Mouse (Mus musculus) testis, postnatal 10 days (tissue): ENCODE results near the gene Ddc.

Source experiments
- DNase-seq: peaks from one replicate; pipeline ENCODE4 v3.0.0; 2021; ENCODE audit warnings: low spot score

Ddc gene

GRCm38 (mm10) chr11:11905518-11905917 is 7.6 kb upstream of the Ddc start:
- no peak for DNase-seq

DNA sequence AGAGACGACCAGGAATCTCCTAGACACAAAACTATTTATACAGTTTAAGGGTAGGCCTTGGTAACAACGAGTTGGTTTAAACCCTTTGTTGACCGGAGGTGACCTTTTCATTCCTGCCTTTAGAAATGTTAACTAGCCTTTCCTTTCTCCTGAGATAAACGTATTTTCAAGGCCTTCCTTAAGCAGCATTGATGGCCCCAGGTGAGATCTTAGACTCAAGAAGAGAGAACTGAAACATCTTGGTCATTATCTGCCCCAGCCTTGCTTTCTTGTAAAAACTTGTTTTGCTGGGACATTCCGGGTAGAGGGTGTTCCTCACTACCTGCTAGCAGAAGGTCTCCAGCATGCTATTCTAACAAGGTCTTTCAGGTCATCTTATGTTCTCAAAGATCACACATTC is 7.1 kb upstream of the Ddc start:
- no peak for DNase-seq

DNA sequence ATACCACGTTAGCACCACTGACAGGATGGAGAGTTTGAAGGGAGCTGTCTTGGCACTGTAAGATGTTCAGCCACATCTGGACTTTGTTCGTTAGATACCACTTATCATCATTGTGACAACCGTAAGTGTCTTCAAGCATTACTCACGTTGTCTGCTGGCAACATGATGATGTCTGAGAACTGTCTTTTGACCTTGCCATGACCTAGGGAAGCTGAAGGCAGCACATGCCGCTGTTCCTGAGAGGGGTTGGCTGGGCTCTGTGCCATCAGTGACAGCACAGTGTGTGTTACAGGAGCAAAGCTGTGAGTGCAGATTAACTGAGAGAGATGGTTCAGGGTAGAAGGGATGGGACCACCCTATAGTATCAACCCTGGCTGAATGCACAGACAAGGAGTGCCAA is 3.6 kb upstream of the Ddc start:
- DNase-seq, result no peak

DNA sequence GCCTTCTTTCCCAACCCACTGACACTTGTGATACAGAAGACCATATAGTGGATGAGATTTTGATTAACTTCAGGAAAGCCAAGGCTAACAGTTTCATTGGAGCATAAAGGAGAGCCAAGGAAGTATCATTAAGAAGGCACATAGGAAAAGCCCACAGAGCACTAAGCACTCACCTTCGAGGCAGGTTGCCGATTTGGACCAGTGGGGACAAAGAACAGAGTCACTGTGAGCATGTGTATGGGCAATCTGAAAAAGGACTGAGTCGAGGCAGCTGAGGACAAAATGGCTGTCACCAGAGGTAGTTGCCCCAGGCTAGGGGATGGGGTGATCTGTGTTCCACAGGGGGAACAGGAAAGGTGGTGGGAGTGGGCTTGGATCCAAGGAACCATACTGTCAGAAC is 552 bp upstream of the Ddc start:
- DNase-seq, result no peak

- DNase-seq, result no peak
Observed at GRCm38 (mm10) chr11:11895479-11895878, 2.5 kb downstream of the Ddc start.

DNA sequence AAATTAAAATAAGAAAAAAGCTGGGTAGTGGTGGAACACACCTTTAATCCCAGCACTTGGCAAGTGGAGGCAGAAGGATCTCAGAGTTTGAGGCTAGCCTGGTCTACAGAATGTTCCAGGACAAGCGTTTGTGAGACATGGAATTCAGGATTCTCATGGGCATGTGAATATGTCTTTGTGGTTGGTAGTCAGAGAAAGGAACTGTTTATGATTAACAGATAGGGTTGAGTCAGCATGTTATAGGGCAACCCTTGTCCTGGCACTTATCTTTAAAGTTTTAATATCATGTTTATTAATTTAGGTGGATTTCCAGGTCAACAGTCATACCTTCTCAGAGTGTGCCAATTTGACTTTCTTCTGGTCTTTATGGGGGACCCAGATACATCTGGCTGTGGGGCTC is 4.2 kb downstream of the Ddc start:
- no peak for DNase-seq

- DNase-seq, result no peak
Observed at GRCm38 (mm10) chr11:11892993-11893602, 4.8 kb downstream of the Ddc start.

GRCm38 (mm10) chr11:11891832-11892231 is 6.1 kb downstream of the Ddc start:
- no peak for DNase-seq

GRCm38 (mm10) chr11:11890139-11890741 is 7.7 kb downstream of the Ddc start:
- no peak for DNase-seq

GRCm38 (mm10) chr11:11888727-11889126 is 9.2 kb downstream of the Ddc start:
- no peak for DNase-seq

DNA sequence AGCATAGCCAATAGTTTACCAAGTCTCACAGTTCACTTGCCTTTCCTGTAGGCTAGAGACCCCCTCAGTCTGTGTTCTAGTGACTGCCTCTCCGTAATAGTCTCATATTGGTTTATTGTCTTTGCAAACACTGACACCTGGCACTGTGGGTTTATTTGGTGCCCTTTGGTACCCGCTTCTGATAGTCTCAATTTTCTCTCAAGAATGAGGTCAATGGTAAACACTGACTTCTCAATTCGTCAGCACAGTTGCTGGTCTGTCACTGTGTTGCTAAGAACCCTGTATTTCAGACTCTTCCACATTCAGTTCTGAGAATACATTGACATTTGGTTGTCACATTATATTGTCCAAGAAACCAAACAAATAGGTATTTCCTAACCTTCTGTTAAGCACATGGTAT is 9.9 kb downstream of the Ddc start:
- DNase-seq, result no peak

GRCm38 (mm10) chr11:11886403-11886998 is 11.4 kb downstream of the Ddc start:
- no peak for DNase-seq

- no peak for DNase-seq
Observed at GRCm38 (mm10) chr11:11885921-11886320, 12.0 kb downstream of the Ddc start.

GRCm38 (mm10) chr11:11885246-11885643 is 12.7 kb downstream of the Ddc start:
- DNase-seq, result no peak

GRCm38 (mm10) chr11:11884533-11885245 is 13.3 kb downstream of the Ddc start:
- no peak for DNase-seq

GRCm38 (mm10) chr11:11881783-11882155 is 16.2 kb downstream of the Ddc start:
- DNase-seq, result no peak

DNA sequence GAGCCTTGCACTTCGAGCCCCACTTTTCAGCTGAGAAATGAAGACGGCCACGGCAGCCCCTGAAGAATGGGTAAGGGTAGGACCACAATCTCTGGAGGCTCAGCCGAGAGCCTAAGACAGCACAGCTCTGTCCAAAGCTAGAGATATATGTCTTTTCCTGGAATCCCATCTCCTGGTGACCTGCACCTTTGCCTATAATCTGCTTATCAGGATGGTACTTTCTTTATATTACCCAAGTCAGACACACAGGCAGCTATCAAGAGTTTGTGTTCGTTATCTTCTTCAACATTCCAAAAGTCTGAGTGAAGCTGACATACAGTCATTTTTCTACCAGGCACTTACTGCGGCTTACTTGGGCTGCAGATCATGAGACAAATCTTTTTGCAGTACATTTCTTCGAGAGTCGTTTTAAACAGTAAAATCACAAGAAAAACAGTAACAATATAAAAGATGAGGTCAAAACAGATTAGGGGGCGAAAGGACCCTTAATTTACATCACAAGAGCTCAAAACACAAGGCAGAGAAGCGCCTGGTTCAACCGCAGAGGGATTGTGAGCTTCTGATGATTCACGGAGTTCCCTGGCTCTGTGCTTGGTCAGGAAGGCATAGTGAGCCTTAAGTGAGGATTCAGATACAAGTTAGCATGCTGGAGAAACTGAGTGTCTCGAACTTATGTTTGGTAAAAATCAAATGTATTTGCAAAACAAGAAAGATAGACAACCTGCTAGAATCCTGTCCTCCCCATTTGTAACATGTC is 16.7 kb downstream of the Ddc start:
- no peak for DNase-seq

GRCm38 (mm10) chr11:11880351-11880750 is 17.6 kb downstream of the Ddc start:
- DNase-seq, result no peak

- DNase-seq, result no peak
Observed at GRCm38 (mm10) chr11:11879699-11880002, 18.3 kb downstream of the Ddc start.

DNA sequence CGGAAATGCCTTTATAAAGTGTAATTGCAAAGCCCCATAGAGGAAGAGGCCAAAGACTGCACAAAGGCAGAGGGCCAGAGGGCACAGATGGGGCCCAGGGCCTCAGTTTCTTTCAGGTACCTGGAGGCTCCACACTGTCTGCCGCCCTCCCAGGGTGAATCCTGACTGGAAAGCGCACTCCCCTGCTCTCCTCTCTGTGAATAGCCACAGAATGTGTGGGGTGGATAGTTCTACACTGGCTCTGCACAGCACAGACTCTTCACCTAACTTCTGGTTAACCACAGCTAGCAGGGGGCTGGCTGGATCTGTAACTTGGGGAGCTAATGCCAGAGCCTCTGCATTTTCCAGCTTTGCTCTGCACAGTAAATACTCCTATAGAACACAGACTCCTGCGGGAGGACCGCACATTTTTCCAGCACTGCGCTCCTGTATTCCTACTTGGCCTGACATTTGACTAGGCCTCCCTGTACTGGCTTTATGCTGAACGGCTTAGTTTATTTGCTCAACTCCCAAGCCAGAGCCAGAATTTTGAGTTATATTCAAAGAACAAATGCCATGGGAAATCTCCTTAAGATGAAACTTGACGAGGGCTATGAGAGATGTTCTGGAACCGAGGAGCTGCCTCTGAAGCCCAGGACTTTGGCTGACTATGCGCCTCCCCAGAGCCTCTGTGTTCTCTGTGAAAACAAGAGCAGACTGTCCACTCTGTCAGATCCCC is 18.8 kb downstream of the Ddc start:
- no peak for DNase-seq

DNA sequence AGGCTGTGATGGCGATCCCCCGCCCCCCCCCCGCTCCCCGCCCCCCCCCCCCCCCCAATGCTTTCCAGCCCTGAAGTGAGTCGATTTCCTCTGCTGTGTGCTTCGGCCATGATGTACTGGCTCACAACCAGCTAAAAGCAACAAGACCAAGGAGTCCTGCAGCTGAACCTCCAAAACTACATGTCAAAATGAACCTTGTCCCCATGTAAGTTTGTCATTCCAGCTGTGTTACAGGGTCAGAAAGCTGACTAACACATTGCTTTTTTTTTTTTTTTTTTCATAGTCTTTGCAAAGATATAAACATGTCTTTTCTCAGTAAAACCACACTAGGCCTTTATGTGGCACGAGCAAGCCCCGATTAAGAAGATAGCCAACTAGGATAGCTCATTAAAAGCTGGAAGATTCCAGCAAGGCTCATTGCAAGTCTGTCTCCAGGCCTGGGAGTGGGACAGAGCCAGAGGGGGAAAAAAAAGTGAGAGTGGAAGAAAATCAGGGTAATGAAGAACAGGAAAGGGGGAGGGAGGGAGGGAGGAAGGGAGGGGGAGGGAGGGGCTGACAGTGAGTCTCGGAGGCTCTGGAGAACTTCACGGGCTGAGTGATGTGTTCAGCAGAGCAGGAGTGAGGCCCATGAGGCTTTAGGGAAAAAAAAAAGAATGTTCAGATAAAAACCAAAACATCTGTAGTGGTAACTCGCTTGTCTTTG is 19.5 kb downstream of the Ddc start:
- DNase-seq, result no peak
